10 mouse cellular contexts compared by ENCODE assay signal in genomic region chr6:115546276-115546675, GRCm38 (mm10). TPM values are rescaled to one million over a fixed set of nuclear protein-coding genes. Genes with fewer than 3 reads are reported as not detected.
DNase-seq lines count a peak whose midpoint lies in the region; TF ChIP-seq lines count a peak whose summit lies in the region.
"Had no signal": no experiment of that assay in that cellular context is flagged by ENCODE, and none has a peak within 500 bp of the region (broad histone marks: within the 10 kb centered on the region; RNA-seq: fewer than 3 reads in every experiment).

No protein-coding gene starts in this region.

- intact Hi-C loops in heart, adult 2 months (cut with DNase I): no loop called here
- intact Hi-C loops in heart, postnatal 25 days (cut with DNase I): no loop called here

- no peaks in the 10 kb centered on the region for H3K79me2 ChIP-seq in heart, adult 2 months (replicated peaks; ENCODE audit: control insufficient read depth, insufficient read depth, low read length)

- DNase-seq in heart, adult 2 months: peak; percentile 26 to 49
- no peak for DNase-seq in heart, postnatal 25 days (ENCODE audit: low spot score)
- peak; percentile 26 to 27 for DNase-seq in right cerebral cortex, adult 2 months (ENCODE audit: low spot score in 2 of 2)
- no peak for DNase-seq in right cerebral cortex, postnatal 36 days (ENCODE audit: low spot score in 2 of 2)
- peak; percentile 35 to 44 for DNase-seq in cerebellum, postnatal 36 days
- DNase-seq in kidney, adult 9 months: peak; percentile 79
- peak; percentile 57 for DNase-seq in naive thymus-derived CD4-positive, alpha-beta T cell, adult 2 months (ENCODE audit: low read depth)
- DNase-seq in urinary bladder, postnatal 10 days (ENCODE audit: low spot score): no peak

- no peak overlapping the region for H3K9ac ChIP-seq in heart, adult 2 months (ENCODE audit: low read depth, low read length)
- H3K9ac ChIP-seq: hindbrain, embryonic 15.5 days had no signal

- no peak overlapping the region for H3K4me3 ChIP-seq in heart, adult 2 months
- H3K4me3 ChIP-seq: hindbrain, embryonic 15.5 days had no signal

- peaks cover 1% of the 10 kb centered on the region; the same call in 1 of the 2 replicates for H3K4me1 ChIP-seq in heart, adult 2 months (ENCODE audit: control insufficient read depth, insufficient read depth, low read length)

- H3K36me3 ChIP-seq in heart, adult 2 months (ENCODE audit: control insufficient read depth, insufficient read depth, low read length): no peaks in the 10 kb centered on the region

- no peak for TF ChIP-seq POLR2A in heart, adult 2 months (IDR thresholded peaks at IDR 0.05; ENCODE audit: insufficient read depth, low read depth, low read length)

- TF ChIP-seq CTCF in heart, adult 2 months (IDR thresholded peaks at IDR 0.05): peak; percentile 72

- no peak for TF ChIP-seq EP300 in heart, adult 2 months (IDR thresholded peaks at IDR 0.05; ENCODE audit: insufficient read depth, low read depth, low read length)

- no peak overlapping the region for H3K27ac ChIP-seq in heart, adult 2 months
- H3K27ac ChIP-seq: hindbrain, embryonic 15.5 days had no signal

- no peaks in the 10 kb centered on the region for H3K27me3 ChIP-seq in heart, adult 2 months (ENCODE audit: control insufficient read depth, insufficient read depth, low read length)
- H3K27me3 ChIP-seq: hindbrain, embryonic 15.5 days had no signal

- 81% methylated on average over 5 of the region's 5 CpGs for WGBS in heart, adult 2 months

RNA-seq across cellular contexts. Expression of gene Tsen2, which starts 1.8 kb away (rescaled TPM):
- 1 to 10 TPM; 6.1 to 7.2 TPM for total RNA-seq in heart, adult 2 months (2021)
- 3.9 and 4.3 TPM in 2 replicates for polyA plus RNA-seq in heart, adult 2 months (2012; rRNA removed)
- total RNA-seq in heart, postnatal 25 days (2021): 1 to 10 TPM; 6.2 to 8.3 TPM

RNA-seq across cellular contexts. Expression of gene Mkrn2os, which starts 46.1 kb away (rescaled TPM):
- total RNA-seq in heart, adult 2 months (2021): under 1 TPM; 0.55 to 0.84 TPM
- polyA plus RNA-seq in heart, adult 2 months (2012; rRNA removed): 1.9 and 2.3 TPM in 2 replicates
- total RNA-seq in heart, postnatal 25 days (2021): under 1 TPM; 0.36 to 0.57 TPM
- total RNA-seq: neutrophil, adult 5-6 weeks had no signal

RNA-seq across cellular contexts. Expression of gene Mkrn2, which starts 55.4 kb away (rescaled TPM):
- 10 to 100 TPM; 36.4 to 45.2 TPM for total RNA-seq in heart, adult 2 months (2021)
- 105 and 119 TPM in 2 replicates for polyA plus RNA-seq in heart, adult 2 months (2012; rRNA removed)
- 10 to 100 TPM; 39.0 to 42.8 TPM for total RNA-seq in heart, postnatal 25 days (2021)

Comparison
In these comparisons a context has a peak if more than half of its experiments do, and no peak if none do; other contexts are left out.
1. DNase-seq: peak in heart, adult 2 months (2 of 2), right cerebral cortex, adult 2 months (2 of 2), cerebellum, postnatal 36 days (2 of 2), kidney, adult 9 months (single experiment) and naive thymus-derived CD4-positive, alpha-beta T cell, adult 2 months (single experiment); none in heart, postnatal 25 days (single experiment), right cerebral cortex, postnatal 36 days (0 of 2) and urinary bladder, postnatal 10 days (single experiment).